Mouse (Mus musculus) gonadal fat pad, adult 2 months (tissue): ENCODE measurements around the gene Veph1. TPM values are rescaled to one million over a fixed set of nuclear protein-coding genes. Genes with fewer than 3 reads are reported as not detected.
"Not testable (repeated sequence)": the region's sequence is repeated elsewhere in the genome, so short reads cannot be mapped to it uniquely, and the experiment has no call there.

Experiments used
- DNase-seq: peaks from one replicate; pipeline ENCODE4 v3.0.0-alpha.2; 2012; ENCODE audit warnings: low read depth
- polyA plus RNA-seq: library from polyadenylated mRNA; depleted of rRNA; stranded (reverse); fragments of >200 nt; gene quantifications from 2 replicates; pipeline ENCODE4 v1.2.3, GENCODE M21; 2012; rRNA removed

Gene Veph1
- 1.7 and 2.1 TPM in 2 replicates for polyA plus RNA-seq

DNA sequence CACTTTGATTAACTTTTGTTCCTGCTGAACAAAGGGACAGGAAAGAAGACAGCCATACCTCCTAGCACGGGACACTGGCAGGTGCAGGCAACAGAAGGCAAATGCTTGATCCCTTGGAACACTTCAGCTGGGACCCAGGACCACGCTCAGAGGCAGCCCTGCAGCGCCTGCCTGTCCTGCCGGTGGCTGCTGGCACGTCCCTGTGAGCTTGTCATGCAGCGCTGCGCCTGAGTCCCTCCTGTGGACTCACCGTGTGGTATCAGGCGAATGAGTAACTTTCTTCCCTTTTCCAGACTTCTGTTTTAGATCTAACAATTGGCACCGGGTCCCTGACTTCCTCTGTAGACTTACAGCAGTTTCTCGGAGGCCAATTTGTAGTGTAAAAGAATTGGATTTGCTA lies at the start of gene Veph1:
Veph1 (minus strand) TSS at position 293 of the 400 bp plus-strand sequence.
- DNase-seq: no peak

DNA sequence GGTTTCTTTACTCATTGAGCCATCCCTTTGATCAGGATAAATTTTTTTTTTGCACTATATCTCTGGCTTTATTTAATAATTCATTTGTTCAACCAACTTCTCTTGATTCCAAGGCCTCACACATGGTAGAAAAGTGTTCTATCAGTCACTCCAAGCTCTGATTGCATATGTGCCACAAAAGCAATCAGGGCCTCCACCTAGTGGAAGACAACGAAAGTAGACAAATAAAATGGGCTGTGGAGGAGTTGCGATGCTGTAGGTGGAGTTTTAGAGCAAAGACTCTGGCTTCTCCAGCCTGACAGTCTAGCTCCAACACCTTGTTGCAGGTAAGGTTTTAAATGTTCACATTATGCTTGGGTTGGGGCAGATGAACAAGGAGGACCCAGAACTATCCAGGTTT lies 44.1 kb upstream of the Veph1 start:
- DNase-seq: no peak

- no peak for DNase-seq
Measured at GRCm38 (mm10) chr3:66332401-66332729, 35.7 kb upstream of the Veph1 start.

- no peak for DNase-seq
Measured at GRCm38 (mm10) chr3:66331592-66332400, 35.2 kb upstream of the Veph1 start.

DNA sequence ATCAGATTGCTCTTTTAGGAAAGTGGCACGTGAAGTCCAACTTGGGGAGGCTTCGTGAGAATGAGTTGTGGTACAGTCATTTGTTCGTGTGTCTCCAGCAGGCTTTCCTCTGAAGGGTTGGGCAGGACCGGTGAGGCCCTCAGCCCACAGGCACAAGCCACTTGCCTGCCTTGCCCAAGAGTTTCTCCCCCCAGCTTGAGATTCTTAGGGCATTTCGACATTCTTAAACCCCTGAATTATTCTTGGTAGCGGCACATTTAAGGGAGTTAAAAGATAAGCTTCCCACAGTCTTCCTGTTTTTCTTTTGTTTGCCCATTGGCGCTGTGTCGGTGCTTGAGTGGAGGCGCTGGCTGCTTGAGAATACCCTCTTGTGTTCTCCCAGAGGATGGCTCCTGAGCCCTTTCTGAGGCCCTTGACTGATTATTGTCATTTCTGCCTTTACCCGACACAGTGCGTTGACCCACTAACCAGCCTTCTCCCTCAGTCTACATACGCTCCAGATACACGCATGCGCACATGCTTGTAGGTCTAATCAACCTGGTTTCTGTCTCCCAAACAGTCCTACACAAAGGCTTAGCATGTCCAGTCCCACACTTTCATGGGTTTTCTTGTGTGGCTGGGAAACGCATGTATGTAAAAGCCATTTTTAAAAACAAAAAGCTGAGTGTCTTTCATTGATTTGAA lies 34.4 kb upstream of the Veph1 start:
- DNase-seq: no peak

GRCm38 (mm10) chr3:66325962-66326834 lies 29.6 kb upstream of the Veph1 start:
- DNase-seq: no peak

- DNase-seq: no peak
Measured at GRCm38 (mm10) chr3:66325486-66325951, 28.9 kb upstream of the Veph1 start.

DNA sequence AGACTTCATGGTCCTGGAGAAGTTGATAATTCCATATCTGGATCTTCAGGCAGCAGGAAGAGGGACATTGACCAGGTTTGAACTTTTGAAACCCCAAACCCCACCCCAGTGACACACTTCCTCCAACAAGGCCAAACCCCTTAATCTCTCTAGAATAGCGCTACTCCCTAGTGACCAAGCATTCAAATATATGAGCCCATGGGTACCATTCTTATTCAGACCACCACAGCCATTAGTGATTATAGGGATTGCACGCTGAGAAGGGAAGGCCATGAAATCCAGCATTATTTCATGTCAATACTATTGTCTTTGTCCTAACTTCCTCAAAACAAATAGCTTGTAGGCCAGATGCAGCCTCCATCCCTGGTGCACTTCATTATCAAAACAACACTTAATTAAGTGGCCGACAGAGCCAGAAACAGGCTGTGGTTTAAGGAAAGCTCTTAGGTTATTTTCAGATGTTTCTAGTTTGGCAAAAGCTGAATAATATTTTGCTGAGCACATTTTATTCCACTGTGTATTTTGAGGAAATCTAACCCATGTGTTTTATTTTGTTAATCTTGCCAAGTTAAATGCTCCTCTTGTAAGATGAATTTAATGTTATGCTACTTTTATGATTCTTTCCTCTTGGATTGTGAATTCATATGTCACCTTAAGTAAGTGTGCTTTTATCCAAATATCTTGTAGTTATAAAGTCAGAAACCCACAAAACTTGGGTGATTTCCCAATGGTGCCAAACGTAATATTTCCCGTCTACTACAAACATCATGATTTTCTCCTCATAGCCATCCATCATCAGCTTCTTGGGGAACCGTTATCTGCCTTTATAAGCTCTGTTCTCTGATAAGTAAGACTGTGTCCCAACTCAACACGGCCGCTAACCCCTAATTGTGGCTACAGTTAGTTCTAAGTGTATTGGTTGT lies 18.4 kb upstream of the Veph1 start:
- DNase-seq: no peak

DNA sequence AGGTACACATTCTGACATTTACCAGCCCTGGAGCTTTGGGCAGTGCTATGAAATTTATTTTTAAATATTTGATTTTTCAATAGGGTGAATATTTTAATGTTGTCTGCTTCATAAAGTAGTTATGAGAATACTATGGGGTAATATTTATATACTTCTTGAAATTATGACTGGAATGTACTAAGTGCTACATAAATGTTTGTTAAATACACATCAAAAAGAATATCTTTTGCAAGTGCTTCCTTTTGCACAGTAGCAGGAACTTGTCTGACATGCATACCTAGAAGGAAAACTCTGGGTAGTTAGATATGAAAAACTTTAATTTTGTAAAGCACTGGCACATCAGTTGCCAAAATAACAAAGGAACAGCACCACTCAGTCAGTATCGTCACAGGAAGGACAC lies 13.9 kb upstream of the Veph1 start:
- DNase-seq: no peak

GRCm38 (mm10) chr3:66309531-66309930 lies 12.9 kb upstream of the Veph1 start:
- no peak for DNase-seq

DNA sequence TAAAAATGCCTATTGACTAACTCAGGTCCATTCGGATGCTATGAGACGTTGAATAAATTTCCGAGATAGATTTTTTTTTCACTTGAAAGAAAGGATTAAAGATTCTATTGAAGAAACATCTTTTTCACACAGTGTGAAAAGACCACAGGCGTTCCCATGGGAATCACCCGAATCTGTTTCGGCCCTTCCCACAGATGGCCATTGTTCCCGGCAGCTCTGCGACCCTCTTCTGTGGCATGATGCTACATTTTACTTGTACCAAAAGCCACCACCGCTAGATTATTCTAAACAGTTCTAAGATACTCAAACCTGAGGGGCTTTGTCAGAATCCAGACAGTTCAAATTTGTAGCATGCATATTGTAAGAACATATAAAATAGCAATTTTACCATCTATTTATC lies 1.4 kb downstream of the Veph1 start:
- no peak for DNase-seq

DNA sequence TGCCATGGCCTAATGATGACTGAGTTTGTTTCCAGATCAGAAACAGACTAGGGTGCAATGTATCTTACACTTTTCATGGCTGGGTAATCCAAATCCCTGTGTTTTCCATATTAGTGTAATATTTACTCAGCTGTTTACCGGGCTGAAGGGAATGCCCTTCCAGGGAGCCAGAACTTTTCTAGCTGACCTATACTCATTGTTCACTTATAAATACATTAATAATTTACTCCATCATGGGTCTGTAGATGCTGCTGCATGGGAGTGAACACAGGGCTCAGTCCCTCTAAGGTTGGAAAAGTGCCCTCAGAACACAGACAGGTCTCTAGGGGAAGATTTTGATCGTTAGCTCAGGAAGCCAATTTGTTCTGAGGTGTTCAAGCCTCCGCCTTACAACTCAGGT lies 1.9 kb downstream of the Veph1 start:
- no peak for DNase-seq

DNA sequence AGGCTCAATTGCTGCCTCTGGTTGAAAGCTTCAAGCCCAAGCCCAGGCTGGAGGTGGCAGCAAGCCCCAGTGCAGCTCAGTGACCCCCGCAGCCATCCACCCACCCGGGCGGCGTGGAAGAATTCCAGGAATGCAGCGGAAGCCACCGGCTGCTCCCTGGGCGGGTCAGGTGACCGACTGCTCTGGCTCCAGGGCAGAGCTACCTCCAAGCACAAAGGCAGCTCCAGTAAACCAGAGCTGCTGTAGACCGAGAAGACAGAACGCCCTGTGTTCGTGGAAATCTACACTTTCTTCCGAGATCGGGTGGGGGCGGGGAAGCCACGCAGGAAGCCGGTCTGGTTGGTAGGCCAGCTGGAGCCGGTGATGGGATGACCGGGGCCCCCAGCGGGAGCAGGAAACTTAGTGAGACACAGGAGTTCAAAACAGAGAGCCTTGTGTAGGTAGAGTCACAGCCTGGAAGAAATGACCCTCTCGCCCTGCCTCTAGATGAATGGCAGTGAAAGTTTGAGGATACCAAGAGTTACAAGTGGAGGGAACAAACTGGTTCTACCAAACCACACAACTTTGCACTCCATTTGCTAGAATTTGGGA lies 4.2 kb downstream of the Veph1 start:
- no peak for DNase-seq

GRCm38 (mm10) chr3:66263270-66263669 lies 33.4 kb downstream of the Veph1 start:
- DNase-seq: no peak

GRCm38 (mm10) chr3:66262319-66262718 lies 34.3 kb downstream of the Veph1 start:
- DNase-seq: no peak

DNA sequence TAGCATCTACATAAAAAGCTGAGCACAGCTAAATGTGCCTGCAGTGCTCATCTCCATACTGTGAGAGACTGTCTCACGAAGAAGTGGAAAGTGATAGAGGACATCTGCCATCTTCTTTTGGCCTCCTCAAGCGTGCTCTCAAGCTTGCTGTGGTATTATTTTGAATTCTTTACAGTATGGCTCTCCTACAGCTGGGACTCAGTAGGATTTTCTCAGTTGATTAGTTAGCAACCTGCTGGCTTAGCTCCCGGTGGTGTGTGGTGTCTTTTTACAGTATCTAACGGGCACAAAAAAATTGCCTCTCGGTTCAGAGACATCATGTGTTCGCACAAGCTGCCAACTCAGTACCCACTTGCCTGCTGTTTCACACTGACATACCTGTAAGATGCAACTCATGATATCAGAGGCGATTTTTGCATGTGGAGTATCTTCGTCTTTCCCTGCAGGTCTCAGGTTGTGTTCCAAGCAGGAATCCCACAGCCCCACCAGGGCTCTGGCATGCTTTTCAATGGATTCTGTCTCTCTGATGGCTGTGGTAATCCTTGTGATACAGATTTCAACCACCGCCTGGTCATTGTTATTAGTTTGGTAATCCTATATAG lies 42.0 kb downstream of the Veph1 start:
- no peak for DNase-seq

GRCm38 (mm10) chr3:66251842-66252241 lies 44.8 kb downstream of the Veph1 start:
- DNase-seq: no peak

- no peak for DNase-seq
Measured at GRCm38 (mm10) chr3:66240476-66240875, 56.2 kb downstream of the Veph1 start.

GRCm38 (mm10) chr3:66236234-66236871 lies 60.3 kb downstream of the Veph1 start:
- DNase-seq: not testable (repeated sequence)
